Comparison of ENCODE assay signal across 25 mouse cellular contexts in the genomic region with DNA sequence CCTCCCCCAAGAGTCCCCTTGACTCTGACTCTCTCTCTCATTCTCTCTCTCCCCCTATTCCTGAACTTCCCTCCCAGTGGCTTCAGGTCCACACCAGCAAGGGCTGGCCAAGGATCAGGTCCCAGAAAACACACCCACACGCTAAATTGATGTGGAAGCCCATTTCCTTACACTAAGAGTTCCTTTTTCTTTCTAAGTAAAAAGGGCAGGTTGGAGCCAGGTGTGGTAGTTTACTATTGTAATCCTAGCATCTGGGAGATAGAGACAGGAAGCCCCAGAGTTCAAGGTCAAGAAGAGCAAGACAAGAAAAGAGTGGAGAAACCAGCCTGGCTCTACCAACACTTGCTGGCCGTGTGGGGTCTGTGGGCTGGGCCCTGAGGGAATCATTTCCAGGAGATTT. TPM values are rescaled to one million over a fixed set of nuclear protein-coding genes. Genes with fewer than 3 reads are reported as not detected.
"Had no signal": no experiment of that assay in that cellular context is flagged by ENCODE, and none has a peak within 500 bp of the region (broad histone marks: within the 10 kb centered on the region; RNA-seq: fewer than 3 reads in every experiment).

No protein-coding gene starts in this region.

- H3K36me3 ChIP-seq: heart, embryonic 10.5 days; heart, embryonic 12.5 days; hindbrain, embryonic 10.5 days; hindbrain, embryonic 12.5 days; intestine, embryonic 15.5 days; limb, embryonic 13.5 days; limb, embryonic 15.5 days; liver, embryonic 12.5 days had no signal

- DNase-seq: gastrocnemius, postnatal 14 days; gastrocnemius, postnatal 36 days; heart, adult 11 months; heart, adult 2 months; heart, postnatal 10 days; heart, postnatal 4 days; kidney, adult 18-20 months; kidney, adult 8-10 months; kidney, postnatal 10 days; kidney, postnatal 25 days; kidney, postnatal 4 days; layer of hippocampus, postnatal 36 days; left cerebral cortex, postnatal 4 days had no signal

- H3K4me1 ChIP-seq: hindbrain, embryonic 10.5 days; hindbrain, embryonic 12.5 days; intestine, embryonic 15.5 days; limb, embryonic 13.5 days; limb, embryonic 15.5 days; liver, embryonic 12.5 days had no signal

- H3K27ac ChIP-seq: heart, adult 2 months; hindbrain, embryonic 10.5 days; hindbrain, embryonic 12.5 days; hindbrain, embryonic 14.5 days; intestine, embryonic 15.5 days; layer of hippocampus, adult 2 months; limb, embryonic 13.5 days; limb, embryonic 15.5 days; liver, embryonic 12.5 days; liver, embryonic 14.5 days had no signal

- H3K9ac ChIP-seq: heart, embryonic 12.5 days; hindbrain, embryonic 12.5 days; hindbrain, embryonic 14.5 days; intestine, embryonic 15.5 days; limb, embryonic 13.5 days; limb, embryonic 15.5 days; liver, embryonic 12.5 days; liver, embryonic 14.5 days had no signal

- H3K9me3 ChIP-seq: heart, embryonic 10.5 days; heart, embryonic 12.5 days; hindbrain, embryonic 10.5 days; hindbrain, embryonic 12.5 days; intestine, embryonic 15.5 days; limb, embryonic 13.5 days; limb, embryonic 15.5 days; liver, embryonic 12.5 days had no signal

- H3K27me3 ChIP-seq: heart, embryonic 12.5 days; hindbrain, embryonic 12.5 days; intestine, embryonic 15.5 days; limb, embryonic 13.5 days; limb, embryonic 15.5 days; liver, embryonic 12.5 days had no signal

- H3K4me3 ChIP-seq: heart, adult 2 months; heart, embryonic 10.5 days; heart, embryonic 12.5 days; hindbrain, embryonic 10.5 days; hindbrain, embryonic 12.5 days; intestine, embryonic 15.5 days; layer of hippocampus, adult 2 months; limb, embryonic 13.5 days; limb, embryonic 15.5 days; liver, embryonic 12.5 days had no signal

RNA-seq across cellular contexts. Expression of gene Inhbb, which starts 23.4 kb away (rescaled TPM):
- polyA plus RNA-seq: inflammation-experienced regulatory T-cells, adult 6 months had no signal
